Mouse (Mus musculus) gastrocnemius, adult 18-20 months (tissue): ENCODE data around the gene Neurl3. TPM values are rescaled to one million over a fixed set of nuclear protein-coding genes. Genes with fewer than 3 reads are reported as not detected.

Source experiments
- total RNA-seq, 2 experiments: library from RNA; stranded (reverse); gene quantifications; 2 replicates each; pipeline ENCODE4 v1.2.3; 2021

Gene Neurl3
- total RNA-seq, 2 experiments from 2014 or later = 0.30 to 0.66 TPM

Other genes starting within 250 kb of the Neurl3 start
- 10 to 100 TPM; 19.7 to 22.0 TPM for gene Hs6st1, start 206.3 kb downstream of the Neurl3 start, total RNA-seq
- gene Uggt1, start 30.0 kb downstream of the Neurl3 start, total RNA-seq = 10 to 100 TPM; 28.1 to 29.3 TPM
- 10 to 100 TPM in 1 of 2 experiments, 1 to 10 TPM in 1; 6.3 to 15.4 TPM for gene Arid5a, start 33.1 kb upstream of the Neurl3 start, total RNA-seq
- gene Kansl3, start 94.5 kb upstream of the Neurl3 start, total RNA-seq = 10 to 100 TPM; 31.9 to 40.6 TPM
- gene Fer1l5, start 97.6 kb upstream of the Neurl3 start, total RNA-seq = not detected
- 10 to 100 TPM; 21.0 to 22.2 TPM for gene Lman2l, start 170.6 kb upstream of the Neurl3 start, total RNA-seq
- 1 to 10 TPM; 7.6 to 8.2 TPM for gene Cnnm4, start 196.9 kb upstream of the Neurl3 start, total RNA-seq
- 10 to 100 TPM; 11.6 TPM for gene Cnnm3, start 237.2 kb upstream of the Neurl3 start, total RNA-seq